Mouse (Mus musculus) C2C12 (cell line): ENCODE results near the gene Gm5862.
"Not testable (repeated sequence)": the region's sequence is repeated elsewhere in the genome, so short reads cannot be mapped to it uniquely, and the experiment has no call there.

Source experiments
- CEBPB ChIP-seq: IDR thresholded peaks from one replicate; pipeline ENCODE4 v1.6.1; 2011; ENCODE audit warnings: low read depth, mild to moderate bottlenecking, control low read depth, moderate library complexity
- CTCF ChIP-seq: IDR thresholded peaks from one replicate; pipeline ENCODE4 v1.5.1; 2011; ENCODE audit not compliant: control insufficient read depth, insufficient read depth, insufficient read length
- FOSL1 ChIP-seq: IDR thresholded peaks from one replicate; pipeline ENCODE4 v1.8.0; 2011; ENCODE audit warnings: mild to moderate bottlenecking, low read length; ENCODE audit not compliant: poor library complexity, insufficient read depth, severe bottlenecking
- MYOD1 ChIP-seq: IDR thresholded peaks from one replicate; pipeline ENCODE4 v1.6.1; 2011; ENCODE audit warnings: low read depth; ENCODE audit not compliant: control insufficient read depth, insufficient read length
- MYOG ChIP-seq: IDR thresholded peaks from one replicate; pipeline ENCODE4 v1.6.1; 2011; ENCODE audit not compliant: control insufficient read depth, insufficient read length; ENCODE audit errors: extremely low read depth

GRCm38 (mm10) chr5:26022816-26023215 is at the start of gene Gm5862:
- TF ChIP-seq CTCF, CEBPB, MYOG, FOSL1, MYOD1: not testable (repeated sequence)
